Mouse (Mus musculus) thymus, postnatal 14 days (tissue): ENCODE data around the gene Fyco1.
"Not testable (repeated sequence)": the region's sequence is repeated elsewhere in the genome, so short reads cannot be mapped to it uniquely, and the experiment has no call there.

Experiments used
- DNase-seq: peaks from one replicate; pipeline ENCODE4 v3.0.0; 2021

Fyco1 gene

GRCm38 (mm10) chr9:123814821-123815220 lies 36.9 kb downstream of the Fyco1 start:
- DNase-seq, result no peak

GRCm38 (mm10) chr9:123814326-123814725 lies 37.4 kb downstream of the Fyco1 start:
- no peak for DNase-seq

DNA sequence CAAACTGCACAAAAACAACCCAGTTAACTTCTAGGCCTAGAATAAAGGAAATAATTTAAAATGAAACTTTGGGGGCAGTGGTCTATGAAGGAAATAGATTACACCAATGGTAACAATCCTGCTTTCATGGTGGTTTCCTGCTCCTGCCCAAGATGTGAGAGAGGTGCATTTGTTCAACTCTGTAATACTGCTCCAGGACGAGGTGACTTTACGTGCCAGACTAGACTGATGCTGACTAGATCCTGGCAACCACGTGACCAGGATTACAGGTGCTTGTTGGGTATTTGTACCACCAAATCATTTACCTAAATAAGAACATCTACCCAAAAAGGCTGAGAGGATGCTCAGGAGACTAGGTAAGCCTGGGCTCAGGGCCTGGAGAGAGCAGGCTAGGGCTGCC lies 39.9 kb downstream of the Fyco1 start:
- DNase-seq, result no peak

- no peak for DNase-seq
Observed at GRCm38 (mm10) chr9:123808583-123808982, 43.1 kb downstream of the Fyco1 start.

GRCm38 (mm10) chr9:123806267-123806666 lies 45.4 kb downstream of the Fyco1 start, which contains the start of gene Cxcr6:
Cxcr6 (plus strand) TSS chr9:123806475.
- no peak for DNase-seq

GRCm38 (mm10) chr9:123805241-123805640 lies 46.5 kb downstream of the Fyco1 start:
- no peak for DNase-seq

DNA sequence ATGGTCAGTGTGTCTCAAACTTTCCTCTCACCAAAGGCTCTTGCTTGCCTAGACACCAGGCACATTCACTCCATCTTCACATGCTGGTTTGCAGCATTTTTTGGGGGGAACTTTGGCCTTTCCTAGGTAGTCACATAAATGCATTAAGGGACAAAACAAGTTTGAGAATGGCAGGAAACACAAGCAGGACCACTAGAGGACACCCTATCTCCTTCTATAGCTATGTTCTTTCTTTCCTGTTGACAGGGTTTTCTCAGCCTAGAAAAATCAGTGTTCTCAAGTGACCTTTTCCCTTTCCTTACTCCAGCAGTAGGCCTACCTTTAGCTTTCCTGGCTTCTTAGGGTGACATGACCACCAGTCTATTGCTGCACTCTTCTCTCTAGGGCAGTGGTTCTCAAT lies 48.8 kb downstream of the Fyco1 start:
- no peak for DNase-seq

DNA sequence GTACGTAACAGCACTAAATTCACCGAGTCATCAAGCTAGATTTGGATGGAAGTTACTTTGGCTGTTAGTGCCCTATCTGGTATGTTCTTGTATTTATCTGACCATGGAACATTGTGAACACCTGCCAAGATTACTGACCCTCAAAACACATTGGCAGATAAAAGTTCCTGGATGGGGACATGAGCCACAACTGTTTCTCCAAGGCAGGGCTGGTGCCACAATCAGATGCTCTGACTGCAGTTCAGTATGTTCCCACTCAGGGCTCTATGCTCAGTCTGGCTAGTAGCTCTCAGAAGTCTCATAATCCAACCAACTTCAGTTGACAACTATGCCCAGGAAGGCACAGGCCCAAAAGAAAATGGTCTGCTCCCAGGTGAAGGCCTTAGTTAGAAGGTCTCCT lies 49.3 kb downstream of the Fyco1 start:
- no peak for DNase-seq

DNA sequence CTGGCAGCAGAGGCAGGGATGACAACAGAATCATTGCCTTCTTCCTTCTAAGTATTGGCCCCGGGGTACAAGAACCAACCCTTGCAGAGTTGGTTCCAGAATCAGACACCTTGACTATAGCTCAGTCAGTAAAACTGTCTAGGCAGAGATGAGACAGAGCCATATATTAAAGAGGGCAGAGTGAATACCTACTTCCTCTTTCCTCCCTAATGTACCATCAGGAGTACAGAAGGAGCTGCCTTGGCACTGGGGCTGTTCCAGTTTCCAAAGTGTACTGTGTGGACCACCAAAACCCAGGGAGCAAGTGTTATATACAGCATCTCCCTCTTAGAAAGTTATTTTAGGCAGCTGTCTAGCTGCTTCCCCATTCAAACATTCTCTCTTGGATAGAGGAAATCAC lies 50.2 kb downstream of the Fyco1 start:
- DNase-seq, result no peak

- peak; percentile 79 for DNase-seq
Observed at GRCm38 (mm10) chr9:123796174-123796573, 55.5 kb downstream of the Fyco1 start.

GRCm38 (mm10) chr9:123788855-123789529 lies 62.7 kb downstream of the Fyco1 start:
- DNase-seq, result no peak

- peak; percentile 73 for DNase-seq
Observed at GRCm38 (mm10) chr9:123773299-123773698, 78.4 kb downstream of the Fyco1 start.

DNA sequence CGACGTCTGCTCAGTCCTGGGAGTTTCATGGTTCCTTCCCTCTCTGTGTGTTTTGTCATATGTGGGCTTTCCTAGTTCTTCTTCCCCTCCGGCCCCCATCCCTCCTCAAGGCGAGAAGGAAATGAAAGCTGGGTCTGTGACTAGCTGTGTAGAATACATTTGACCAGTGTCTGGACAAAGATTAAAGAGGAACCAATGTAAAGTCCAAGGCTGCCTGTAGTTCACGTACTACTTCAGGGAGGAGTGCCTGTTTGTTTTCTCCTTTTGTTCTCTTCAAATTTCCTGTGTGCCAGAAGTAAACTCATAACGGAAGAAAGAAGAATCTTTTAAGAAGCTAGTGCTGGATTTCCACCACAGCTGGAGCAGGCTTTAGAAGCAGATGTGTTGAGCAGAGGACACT lies 82.2 kb downstream of the Fyco1 start:
- peak; percentile 58 for DNase-seq

DNA sequence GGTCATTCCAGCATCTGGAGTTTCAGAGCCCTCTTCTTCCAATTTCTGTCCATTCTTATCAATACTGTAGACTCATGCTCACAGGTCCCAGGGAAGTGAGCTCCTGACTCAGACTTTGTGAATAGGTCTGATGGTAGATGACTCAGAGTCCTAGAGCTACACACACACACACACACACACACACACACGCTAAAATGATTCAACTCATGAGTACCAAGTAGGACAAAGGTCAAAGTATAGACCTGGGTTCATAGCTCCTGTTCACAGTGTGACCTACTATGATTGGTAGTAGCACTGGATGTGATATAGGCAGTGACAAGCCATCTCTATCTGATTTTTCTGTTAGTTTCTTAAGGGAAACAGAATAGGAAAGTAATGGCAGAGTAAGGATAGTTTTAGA lies 83.3 kb downstream of the Fyco1 start:
- DNase-seq, result peak; percentile 38

DNA sequence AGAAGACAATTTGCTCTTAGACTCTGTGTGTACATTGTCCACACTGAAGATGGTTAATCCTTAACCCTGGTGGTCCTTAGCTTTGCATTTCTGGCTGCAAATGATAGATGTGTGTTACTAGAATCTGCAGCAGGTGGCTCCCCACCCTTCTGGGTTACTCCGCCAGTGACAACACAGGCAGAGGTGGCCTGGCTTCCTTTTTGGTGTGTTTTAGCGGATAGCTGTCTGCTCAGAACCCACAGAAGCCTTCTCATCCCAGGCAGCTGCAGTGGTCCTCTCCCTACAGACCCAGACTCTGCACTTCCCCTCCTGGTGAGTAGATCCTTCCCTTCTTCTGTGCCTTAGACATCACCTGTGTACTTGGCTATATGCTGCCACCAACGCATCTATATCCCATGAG lies 84.7 kb downstream of the Fyco1 start:
- DNase-seq, result peak; percentile 85

DNA sequence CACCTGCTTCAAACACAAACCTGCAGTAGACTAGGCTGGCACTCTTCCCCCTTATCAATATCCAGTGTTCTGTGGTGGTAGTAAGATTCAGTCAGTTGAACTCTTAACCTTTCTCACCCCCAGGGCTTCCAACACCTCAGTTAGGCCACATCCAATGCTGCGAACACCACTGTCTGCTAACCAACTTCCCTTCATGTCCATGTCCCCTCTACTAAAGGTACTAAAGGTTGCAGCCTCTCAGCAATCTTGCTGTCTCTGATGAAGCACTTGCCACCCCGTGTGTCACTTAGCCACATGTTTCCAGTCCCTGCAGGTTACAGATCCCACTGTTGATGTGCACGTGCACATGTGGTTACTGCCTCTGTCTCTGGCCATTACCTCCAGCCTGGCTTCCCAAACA lies 87.9 kb downstream of the Fyco1 start:
- peak; percentile 58 for DNase-seq

DNA sequence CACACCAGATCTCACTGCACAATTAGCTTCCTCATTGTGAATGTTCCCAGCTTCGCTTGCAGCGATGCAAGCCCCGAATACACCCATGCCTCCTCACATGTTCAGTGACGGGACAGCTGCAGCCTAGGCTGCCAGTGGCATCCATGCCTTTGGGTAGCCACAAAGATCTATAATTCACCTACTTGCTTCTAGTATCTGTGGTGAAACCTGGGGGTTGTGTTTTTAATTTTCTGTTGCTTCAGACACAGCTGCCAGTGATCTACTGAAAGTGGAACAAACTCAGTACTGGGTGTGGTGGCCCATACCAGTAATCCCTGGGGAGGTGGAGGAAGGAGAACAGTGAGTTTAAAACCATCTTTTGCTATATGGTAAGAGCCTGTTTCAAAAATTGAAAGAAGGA lies 88.8 kb downstream of the Fyco1 start:
- DNase-seq, result peak; percentile 62

DNA sequence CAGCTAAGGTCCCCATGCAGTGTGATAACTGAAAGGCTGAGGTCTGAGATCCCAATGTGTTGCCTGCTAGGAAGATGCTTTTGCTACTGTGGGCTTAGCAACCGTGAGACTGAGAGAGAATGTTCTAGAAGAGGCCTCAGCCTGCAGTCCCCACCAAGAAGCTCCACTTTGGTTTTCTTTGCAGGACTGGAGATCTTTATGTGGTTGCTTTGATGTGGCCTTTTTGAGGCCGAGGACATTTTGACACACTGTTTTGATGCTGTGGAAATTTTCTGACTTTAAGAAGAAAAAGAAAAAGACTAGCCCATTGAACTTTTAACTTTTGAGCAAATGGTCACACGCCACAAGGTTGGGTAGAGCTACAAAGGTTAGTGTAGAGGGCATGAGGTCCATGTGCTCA lies 90.9 kb downstream of the Fyco1 start:
- peak; percentile 31 for DNase-seq

GRCm38 (mm10) chr9:123758645-123759044 lies 93.1 kb downstream of the Fyco1 start:
- peak; percentile 74 for DNase-seq

DNA sequence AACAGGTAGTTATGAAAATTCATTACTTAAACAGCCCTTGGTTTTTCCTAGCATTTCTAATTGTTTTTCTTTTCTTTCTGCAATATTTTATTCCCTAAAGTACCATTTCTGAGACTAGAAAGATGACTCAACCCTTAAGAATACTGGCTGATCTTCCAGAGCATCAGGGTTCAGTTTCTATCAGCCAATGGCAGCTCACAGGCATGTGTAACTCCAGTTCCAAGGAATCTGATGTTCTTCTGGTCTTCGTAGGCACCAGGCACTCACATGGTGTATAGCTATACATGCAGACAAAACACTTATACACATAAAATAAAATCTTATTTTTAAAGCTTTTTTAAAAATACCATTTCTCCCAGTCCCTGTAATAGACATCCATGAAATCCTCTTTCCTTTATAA lies 93.5 kb downstream of the Fyco1 start:
- peak; percentile 13 for DNase-seq

GRCm38 (mm10) chr9:123757326-123757725 lies 94.4 kb downstream of the Fyco1 start:
- peak; percentile 55 for DNase-seq

- DNase-seq, result peak; percentile 94
Observed at GRCm38 (mm10) chr9:123756752-123757151, 94.9 kb downstream of the Fyco1 start.

- DNase-seq, result peak; percentile 91
Observed at GRCm38 (mm10) chr9:123754333-123754732, 97.4 kb downstream of the Fyco1 start.

- DNase-seq, result not testable (repeated sequence)
Observed at GRCm38 (mm10) chr9:123749687-123750086, 102.0 kb downstream of the Fyco1 start.

DNA sequence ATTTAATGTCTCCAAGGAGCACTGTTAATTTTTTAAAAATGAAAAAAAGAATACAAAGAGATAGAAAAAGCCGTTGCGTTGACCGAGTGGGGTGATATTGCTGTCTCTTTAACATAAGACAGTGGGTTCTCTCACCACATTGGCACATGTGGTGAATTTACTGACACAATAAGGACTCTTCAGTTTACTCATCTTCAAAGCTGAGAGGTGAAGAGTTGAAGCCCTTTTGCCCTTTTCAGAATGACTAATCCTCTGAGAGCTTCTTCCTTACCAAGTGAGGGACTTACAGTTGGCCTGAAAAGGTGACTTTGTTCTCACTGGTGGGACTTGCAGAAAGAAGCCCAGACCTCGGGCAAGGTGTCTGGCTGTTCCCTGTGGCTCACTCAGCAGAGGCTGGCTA lies 110.9 kb downstream of the Fyco1 start:
- no peak for DNase-seq
